Mouse (Mus musculus): ENCODE measurements around the gene Pard3. TPM values are rescaled to one million over a fixed set of nuclear protein-coding genes. Genes with fewer than 3 reads are reported as not detected.

Gene Pard3
- total RNA-seq, 4 experiments from 2014 or later = 27.5 to 30.3 (median 30.2) TPM

DNA sequence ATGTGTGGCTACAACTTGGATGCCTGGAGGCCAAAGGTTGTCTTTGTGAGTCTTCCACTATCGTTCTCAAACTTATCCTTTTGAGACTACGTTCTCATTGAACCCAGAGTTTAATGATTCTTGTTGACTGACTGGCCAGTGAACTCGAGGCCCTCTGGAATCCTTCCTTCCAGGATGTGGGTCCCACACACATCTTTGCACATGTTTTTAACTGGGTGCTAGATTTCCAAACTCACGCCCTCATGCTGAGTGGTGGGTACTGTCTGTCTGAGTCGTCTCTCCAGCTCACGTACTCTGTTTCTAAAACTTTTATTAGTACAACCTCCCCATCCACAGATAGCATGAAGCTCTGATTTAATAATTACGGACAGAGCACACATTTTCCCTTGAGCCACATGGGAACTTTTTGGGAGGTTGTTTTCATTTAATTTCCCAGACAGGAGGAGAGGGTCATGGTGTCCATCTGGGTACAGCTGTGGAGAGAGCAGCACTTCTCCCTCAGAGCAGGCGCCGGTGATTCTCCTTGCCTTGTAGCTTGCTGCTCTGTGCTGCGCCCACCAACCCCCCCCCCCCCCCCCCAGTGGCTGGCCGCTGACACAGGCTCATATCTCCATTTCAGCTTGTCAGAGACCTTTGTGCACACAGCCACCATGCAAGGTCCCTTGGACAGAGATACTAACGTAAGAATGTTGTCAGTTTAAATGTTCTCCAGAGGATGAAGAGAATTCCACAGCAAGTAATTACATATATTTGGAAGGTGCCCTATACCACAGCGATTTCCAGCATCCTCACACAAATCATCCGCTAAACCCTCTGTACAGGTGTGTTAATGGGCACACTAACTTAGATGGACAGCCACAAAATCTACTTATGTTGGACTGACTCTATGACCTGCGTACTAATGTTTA, 165.9 kb downstream of the Pard3 start:
- DNase-seq (ENCODE audit: low spot score in 2 of 2) = no peak

DNA sequence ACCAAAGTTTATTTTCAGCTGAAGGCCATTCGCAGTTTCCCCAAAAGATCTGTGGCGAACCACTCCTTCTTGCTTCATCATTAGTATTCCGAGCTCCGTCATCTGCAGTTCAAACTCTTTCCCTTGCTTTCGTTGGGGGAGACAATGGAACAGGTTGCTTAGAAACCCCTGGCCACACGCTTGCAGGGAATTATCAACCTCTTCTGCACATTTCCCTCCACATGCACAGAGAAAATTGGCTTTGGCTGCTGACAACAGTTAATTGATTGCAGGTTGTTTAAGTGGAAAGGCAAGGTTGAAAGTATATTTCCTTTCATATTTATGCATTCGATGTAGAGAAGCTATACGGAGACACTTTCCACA, 166.5 kb downstream of the Pard3 start:
- no peak for DNase-seq (ENCODE audit: low spot score in 2 of 2)

DNA sequence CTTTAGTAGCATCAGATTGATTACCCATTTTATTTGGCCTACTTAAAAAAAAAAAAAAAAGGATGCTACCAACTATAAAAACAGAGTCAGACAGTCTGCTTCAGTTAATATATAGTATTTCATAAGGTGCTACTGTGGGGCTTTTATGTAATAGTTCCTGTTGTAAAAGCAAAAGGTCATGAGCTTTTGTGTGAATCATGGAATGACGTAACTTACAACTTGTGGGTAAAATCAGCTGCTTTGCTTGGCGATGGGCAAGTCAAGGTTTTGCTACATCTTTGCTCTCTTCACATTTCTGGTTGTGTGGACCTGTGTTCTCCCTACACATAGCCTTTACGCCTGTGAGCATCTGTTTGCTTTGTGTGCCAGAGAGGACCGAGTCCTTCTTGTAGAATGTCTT, 179.7 kb downstream of the Pard3 start:
- DNase-seq (ENCODE audit: low spot score in 2 of 2) = no peak

DNA sequence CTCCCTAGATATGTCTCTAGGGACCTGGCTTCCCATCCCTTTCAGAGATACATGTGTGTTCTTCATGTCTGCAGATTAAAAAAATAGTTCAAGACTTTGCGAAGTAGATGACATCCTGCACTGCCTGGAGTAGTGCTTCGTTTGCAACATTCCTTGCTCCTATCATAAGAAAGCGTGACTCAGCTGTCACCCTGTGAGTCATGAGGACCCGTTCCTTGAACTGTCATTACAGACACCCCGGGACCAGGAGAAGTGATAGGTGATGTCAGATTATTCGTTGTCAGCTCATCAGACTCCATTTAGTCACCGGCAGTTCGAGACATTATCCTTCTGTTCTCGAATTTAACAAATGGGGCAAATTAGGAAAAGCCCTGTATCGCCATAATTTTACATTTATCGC, 180.1 kb downstream of the Pard3 start:
- no peak for DNase-seq (ENCODE audit: low spot score in 2 of 2)

DNA sequence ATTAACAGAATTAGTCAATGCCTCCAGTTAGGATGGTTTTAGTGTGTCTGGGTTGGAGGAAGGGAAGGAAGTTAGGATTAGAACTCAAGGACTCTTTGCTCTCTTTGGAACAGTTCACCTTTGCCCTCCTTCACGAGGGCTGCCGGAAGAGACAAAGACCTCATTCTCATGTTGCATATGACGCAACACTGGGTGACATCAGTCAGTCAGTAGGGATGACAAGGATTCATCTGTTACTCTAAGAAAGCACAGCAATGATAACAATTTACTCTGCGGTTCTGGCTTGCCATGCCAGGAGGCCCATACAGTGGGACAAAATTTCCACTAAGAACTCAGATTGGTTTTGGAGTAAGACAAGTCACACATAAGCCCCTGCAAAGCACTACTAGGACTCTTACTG, 187.1 kb downstream of the Pard3 start:
- no peak for DNase-seq (ENCODE audit: low spot score in 2 of 2)

DNA sequence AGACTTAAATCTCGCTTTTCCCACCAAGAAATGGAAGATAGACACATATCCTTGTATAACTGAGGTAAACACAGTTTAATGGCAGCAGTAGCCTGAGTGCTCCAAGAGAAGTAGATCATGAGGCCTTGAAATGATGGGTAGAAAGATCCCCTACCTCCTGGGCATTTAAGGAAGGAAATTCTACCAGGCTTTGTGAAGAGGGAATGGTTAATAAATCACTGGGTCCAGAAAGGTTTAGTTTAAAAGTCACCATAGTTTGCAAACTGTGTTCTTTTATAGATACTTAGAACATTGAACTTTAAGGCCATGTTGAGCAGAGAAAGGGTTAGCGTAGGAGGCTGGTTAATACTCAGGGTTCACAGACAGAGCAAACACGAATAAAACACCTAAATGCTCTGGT, 187.8 kb downstream of the Pard3 start:
- DNase-seq (ENCODE audit: low spot score in 2 of 2) = no peak

DNA sequence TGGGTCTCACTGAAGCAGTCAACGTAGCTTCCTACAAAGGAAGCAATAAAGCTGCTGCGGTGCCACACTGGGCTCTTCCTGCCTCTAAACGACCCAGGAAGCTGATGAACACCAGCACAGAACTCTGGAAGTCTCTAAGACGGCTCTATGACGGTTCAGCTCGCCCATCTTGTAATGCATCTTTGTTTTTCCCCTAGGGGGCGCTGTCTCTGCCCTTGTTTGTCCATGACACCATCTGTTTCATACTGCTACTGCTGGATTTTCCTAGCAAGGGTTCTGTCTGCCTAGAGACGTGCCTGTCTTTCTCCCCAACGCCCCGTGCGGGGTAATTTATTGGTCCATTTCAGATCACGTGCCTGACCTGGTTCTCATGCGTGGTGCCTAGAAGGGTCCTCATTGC, 188.3 kb downstream of the Pard3 start:
- DNase-seq (ENCODE audit: low spot score in 2 of 2) = no peak

DNA sequence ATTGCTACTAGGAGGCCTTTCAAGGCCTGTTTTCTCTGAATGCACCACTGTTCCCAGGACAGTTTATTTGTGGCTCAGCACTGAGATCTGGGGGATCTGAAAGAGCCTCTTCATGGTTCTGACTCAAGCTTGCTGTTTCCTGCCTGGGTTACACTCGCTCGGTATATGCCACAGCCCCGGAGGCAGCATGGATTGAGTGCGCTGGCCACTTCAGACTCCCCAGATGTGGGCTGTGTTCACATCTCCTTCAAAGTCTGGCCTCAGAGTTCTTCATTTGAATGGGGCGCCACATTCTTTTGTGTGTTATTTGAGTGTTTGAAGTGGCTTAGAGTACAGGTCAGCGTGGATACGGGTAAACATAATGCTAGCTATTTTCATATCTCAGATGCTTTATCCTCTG, 190.9 kb downstream of the Pard3 start:
- DNase-seq (ENCODE audit: low spot score in 2 of 2) = no peak

DNA sequence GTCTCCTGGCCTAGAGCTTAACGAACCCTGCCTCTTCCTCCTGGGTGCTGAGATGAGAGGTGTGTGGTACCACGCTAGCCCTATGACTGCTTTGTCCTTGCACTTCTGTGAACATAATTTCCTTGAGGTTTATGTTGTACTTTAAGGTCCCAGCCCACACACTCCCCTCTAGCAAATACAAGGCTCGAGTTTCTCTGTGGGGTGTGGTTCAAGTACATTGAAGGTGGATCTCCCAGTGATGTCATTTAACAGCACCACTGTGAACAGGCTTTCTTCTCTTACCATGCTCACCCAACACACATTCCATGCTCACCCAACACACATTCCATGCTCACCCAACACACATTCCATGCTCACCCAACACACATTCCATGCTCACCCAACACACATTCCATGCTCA, 193.4 kb downstream of the Pard3 start:
- no peak for DNase-seq (ENCODE audit: low spot score in 2 of 2)

DNA sequence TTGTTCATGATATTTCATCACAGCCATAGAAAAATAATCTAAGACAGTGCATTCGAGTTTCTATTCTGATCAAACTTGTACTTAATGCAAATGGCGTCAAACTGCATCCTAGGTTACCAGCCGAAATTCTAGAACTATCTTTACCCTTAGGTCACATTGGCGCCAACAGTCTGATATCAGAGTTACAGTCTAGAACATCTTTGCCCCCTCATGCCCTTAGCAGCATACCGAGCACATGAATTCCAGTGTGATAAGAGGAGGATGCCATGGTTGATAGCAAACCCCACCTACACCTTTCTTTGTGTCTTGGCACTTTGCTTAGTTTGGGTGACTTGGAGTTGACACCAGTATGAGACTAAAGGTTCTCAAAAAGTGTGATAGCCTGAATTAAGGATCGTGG, 197.4 kb downstream of the Pard3 start:
- DNase-seq (ENCODE audit: low spot score in 2 of 2) = no peak

DNA sequence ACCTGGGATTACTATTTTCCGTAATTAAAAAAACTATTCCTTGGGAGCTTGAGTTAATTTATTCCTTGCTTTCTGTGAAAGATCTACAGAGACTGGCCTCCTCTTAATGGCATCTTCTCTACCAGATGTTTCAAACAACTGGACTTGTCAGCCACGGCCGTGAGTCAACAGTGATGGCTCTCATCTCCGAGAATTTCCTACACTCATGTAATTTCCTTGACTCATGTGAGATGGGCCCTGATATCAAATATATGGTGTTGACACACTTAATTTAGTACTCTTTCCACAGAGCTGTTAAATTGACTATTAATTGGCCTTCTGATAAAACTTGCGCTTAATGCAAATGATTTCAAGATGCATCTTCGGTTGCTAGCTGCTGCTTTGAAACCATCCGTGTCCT, 198.3 kb downstream of the Pard3 start:
- DNase-seq (ENCODE audit: low spot score in 2 of 2) = no peak

DNA sequence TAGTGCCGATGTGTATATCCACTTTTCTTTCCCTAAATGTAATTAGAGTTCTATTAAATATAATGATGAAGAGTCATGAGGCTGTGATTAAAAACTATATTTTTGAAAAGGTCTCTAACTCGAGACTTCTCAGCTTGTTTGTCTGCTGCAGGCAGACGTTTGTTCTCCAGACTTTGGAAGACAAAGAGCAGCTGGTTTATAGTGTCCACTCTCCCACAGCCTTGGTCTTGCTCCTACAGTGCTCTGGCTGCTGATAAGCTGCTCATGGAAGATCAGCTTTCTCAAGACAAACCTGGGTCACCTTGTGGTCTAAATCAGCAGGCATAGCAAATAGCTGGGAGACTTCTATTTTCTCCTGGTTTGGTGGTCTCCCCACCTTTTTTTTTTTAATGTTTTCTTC, 198.7 kb downstream of the Pard3 start:
- no peak for DNase-seq (ENCODE audit: low spot score in 2 of 2)

DNA sequence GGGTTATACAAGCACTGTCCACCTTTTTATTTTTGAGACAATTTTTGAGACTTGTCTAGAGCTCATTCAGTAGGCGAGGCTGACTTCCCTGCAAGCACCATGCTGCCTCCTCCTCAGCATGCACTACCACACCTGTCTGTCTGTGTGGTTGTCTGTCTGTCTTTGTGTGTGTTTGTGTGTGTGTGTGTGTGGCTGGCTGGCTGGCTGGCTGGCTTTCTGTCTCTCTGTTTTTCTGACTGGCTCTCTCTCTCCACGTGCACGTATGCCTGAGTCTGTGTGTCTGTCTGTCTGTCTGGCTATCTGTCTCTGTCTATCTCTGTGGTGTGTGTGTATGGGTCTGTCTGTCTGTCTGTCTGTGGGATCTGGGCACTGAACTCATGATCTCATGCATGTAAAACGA, 199.2 kb downstream of the Pard3 start:
- no peak for DNase-seq (ENCODE audit: low spot score in 2 of 2)

DNA sequence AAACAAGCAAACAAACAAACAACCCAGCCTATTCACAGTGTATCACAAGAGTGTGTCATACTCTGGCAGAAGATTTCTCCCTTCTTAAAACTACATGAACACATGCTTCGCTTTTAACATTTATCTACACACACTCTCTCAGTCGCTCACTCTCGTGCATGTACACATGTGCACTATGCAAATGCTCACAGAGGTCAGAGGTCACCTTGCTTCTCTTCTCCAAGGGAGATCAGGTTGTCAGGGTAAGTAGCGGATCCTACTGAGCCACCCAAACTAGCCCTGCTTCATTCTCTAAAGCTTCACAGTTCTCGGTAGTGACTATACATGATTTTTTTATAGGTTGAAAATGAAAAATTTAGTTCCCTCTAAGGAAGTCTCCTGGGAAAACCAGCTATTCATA, 199.8 kb downstream of the Pard3 start:
- DNase-seq (ENCODE audit: low spot score in 2 of 2) = no peak

DNA sequence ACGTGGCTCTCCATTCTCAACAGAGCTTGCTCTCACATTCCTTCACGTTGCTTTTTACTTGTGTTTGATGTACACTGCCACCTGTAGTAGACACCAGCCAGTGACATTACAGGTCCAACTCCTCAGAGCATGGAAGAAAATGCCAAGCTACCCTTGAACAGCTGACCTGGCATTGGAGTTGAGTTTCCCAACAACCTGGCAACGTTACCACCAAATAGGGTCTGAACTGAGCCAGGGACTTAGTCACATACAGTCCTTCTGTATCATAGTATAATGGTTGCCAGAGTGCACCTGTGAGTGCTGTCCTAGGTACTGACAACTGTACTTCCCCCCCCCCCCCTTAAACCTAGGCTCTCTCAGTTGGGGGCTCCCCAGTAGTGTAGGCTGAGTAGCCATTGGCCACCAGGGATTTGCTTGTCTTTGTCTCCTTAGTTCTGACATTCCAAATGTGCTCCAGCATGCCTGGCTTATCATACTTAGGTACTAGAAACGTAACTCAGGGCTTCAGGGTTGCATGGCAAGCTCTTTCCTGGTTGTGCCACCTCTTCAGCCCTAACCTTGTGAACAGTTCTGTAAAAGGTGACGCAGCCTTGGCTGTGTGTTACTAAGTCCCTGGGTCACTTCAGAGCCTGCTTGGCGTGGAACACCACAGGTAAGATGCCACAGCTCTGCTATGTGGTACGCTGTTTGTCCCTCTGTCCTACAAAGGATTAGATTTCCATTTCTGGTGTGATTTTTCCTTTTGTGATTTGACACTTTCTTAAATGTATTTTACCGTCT, 201.2 kb downstream of the Pard3 start:
- no peak for DNase-seq (ENCODE audit: low spot score in 2 of 2)

DNA sequence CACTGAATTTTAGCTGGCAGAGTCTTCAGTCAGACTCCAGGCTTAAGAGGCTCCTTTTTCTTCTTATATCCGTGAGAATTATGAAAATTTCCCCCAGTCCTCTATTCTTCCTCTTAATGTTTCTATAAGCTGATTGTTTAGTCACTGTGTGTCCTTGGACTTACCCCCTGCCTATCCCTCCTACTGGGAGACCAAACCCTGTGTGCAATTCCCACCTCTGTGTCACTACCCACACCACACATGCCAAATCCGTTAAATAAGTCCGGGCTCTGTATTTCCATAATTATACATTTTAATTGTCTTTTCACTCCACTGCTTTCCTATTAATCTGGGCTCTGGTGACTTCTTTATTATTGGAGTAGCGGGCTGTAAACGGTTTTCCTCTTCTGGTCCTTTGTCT, 203.1 kb downstream of the Pard3 start:
- DNase-seq (ENCODE audit: low spot score in 2 of 2) = no peak

DNA sequence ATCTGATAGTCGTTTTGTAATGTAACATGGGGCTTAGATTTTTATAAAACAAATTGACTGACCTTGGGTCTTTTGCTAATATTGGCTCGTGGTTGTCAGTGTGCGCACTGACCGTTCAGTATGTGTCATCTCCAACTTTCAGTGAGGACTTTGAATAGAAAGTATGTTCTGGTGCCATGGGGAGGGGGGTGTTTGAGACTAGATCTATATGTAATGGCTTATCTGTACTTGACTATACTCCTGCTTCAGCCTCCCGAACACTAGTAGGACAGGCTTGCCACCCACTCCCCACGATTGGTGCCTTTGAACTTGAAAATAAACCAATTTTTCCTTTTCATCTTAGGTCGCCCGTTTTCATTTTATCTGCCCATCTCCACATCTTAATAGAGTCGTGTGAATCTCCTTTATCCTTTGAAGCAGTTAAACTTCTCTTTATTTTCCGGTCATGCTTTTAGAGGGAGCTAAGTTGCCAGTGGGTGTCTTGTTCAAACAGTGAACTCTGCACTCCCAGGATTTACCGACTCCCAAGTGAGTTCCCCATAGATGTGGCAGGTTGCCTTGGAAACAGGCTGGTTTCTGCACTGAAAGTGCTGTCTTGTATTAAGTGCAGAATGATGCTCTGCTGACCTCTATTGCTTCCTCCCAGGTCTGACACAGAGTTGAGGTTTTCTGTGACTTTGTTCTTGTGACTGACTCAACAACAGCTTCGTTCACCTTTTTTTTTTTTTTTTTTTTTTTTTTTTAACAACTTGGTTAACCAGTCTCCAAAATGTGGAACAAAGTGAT, 204.7 kb downstream of the Pard3 start:
- no peak for DNase-seq (ENCODE audit: low spot score in 2 of 2)

DNA sequence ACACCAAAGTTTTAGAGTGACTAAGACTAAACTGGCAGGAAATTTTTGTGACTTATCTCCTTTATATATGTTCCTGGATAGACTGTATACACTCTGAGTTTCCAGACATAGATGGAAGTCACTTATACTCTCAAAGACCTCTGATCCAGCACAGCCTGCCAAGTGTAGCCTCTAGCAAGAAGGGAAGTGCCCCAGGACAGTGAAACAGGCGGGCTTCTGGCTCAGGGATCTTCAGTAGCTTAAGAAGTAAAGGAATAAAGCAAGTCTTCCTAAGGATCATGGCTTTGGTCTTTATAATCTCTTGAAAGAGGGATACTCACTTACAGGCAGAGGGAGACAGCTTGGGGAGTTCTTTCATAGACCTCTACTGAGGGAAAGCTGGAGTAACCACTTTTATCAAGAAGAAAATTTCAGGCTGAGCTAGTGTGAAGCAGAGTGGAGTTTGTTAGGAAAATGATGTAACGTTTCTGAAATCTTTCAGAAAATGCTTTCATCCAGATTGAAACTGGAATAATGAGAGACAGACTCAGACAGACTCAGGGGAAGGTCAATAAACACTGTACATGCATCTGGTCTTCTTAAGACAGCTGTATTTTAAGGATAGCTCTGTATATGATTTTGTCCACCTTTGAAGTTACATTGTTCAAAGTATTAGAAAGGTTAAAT, 205.5 kb downstream of the Pard3 start:
- no peak for DNase-seq (ENCODE audit: low spot score in 2 of 2)

DNA sequence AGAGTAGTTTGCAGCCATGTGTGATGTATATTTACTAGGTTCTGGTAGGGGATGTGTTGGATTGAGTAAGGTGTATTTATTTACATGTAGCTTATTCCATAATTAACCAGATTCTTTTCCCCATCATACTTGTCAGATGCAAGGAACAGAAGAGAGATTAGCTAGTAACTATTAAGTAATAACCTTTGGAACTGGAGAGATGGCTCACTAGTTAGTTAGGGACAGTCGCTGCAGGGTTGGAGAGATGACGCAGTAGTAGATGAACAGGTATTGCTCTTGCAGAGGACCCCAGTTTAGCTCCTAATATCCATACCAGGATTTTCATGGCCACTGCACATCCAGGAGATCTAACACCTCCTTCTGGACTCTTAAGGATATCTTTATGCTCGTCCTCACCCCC, 207.5 kb downstream of the Pard3 start:
- DNase-seq (ENCODE audit: low spot score in 2 of 2) = no peak

DNA sequence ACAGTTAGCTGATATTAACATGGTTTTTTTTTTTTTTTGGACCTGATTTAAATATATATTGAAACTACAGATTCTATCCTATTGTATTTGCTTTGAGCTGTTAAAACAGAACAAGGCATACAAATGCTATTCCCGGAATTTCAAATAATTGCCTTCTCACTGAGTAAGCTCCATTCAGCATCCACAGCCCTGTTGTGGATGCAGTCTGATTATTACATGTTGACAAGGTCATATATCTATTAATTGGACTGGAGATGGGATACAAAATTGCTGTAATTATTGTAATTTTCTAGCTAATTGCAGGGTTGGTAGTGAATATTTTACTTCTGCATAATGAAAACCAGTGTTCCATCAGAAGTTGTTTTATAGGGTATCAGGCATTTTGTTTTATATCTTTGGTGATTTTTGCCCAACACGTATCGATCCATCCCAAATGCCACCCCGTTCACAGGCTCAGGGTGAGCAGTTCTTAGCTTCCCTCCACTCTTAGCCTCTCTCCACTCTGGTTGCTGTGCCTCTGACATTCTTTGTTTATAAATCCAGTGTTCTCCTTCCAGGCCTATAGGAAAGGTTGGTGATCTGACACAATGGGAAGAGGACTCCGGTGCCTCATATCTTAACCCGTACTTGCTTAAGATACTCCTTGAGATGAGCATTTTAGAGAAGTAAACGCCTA, 216.7 kb downstream of the Pard3 start:
- no peak for DNase-seq (ENCODE audit: low spot score in 2 of 2)

DNA sequence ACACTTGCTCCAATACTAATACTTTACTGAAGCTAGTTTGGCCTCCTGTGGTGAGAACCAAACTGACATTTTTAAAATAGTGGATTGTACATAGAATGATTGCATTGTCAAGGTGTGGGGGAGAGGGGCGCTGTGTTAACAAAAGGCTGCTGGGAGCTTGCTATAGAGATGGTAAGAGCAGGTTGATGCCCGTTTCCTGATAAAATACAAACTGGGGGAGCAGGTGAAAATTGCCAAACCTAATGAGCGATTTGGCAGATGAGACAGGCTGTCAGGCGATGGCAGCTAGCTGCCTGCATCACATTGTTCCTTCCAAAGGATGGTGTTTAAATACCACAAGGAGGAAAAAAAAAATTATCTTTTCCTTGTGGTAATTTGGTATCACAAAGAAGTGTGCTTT, 217.3 kb downstream of the Pard3 start:
- DNase-seq (ENCODE audit: low spot score in 2 of 2) = no peak

All from gastrocnemius, adult 8-10 months (tissue).